Mouse (Mus musculus) cerebellum, adult 11 months (tissue): ENCODE measurements around the gene Csnk1g1.

Experiments used
- DNase-seq: peaks from one replicate; pipeline ENCODE4 v3.0.0; 2022

Csnk1g1 gene

GRCm38 (mm10) chr9:65998965-65999364 lies 90.2 kb downstream of the Csnk1g1 start:
- DNase-seq = no peak

DNA sequence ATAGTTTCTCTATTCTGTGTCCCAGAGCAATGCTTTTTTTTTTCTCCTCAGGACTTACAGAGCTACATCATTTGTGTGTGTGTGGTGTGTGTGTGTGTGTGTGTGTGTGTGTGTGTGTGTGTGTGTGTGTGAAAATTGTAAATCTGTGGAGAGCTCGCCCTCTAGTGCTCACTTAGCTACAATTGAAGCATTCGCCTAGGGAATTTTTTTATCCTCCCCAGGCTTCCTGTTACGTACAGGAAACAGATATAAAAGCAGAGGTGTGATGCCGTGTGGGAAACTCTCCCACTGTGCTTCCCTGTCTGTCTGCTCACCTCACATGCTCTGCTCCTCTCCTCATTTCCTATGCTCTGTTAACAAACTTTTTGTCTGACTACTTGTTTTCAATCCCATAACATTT lies 95.7 kb downstream of the Csnk1g1 start:
- DNase-seq = peak; percentile 13

DNA sequence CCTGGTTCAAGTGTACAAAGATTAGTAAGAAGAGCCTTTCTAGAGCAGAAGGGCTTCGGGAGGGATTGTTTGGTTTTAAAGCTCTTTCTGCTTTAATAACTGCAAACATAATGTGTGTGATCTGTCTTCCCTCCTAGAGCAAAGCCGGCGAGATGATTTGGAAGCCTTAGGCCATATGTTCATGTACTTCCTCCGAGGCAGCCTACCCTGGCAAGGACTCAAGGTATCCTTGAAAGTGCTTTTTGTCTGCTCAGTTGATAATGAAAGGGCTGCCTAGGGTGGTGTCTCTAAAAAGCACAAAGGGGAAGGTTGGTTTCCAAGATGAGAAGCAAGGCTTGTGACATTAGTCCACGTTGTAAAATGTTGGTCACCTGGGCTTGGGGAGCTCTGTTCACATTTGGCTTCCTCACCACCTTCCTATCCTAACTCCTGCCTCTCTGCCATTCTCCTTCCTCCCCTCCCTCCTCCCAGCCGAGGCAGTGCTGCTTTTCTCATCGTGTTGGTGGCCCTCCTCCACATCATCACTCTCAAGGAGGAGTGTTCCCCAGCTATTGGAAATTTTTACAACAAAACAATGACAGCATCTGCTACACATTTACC lies 99.0 kb downstream of the Csnk1g1 start:
- peak; percentile 16 for DNase-seq

- DNase-seq = no peak
Measured at GRCm38 (mm10) chr9:66020601-66021000, 111.9 kb downstream of the Csnk1g1 start.

DNA sequence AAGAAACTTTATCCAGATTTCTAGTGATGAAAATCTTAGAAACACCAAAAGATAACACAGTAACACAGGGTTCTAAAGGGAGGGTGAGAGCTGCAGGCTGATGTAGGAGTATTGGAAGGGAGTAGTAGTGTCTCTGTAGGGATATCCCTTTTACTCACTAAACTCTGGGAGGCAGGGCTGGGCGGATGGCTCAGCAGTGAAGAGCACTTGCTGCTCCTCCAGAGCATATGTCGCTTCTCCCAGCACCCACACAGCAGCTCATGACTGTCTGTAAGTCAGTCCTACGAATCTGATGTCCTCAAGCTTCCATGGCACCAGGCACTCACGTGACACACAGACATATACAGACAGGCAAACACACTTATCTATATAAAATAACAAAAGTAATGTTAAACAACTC lies 129.4 kb downstream of the Csnk1g1 start:
- no peak for DNase-seq

DNA sequence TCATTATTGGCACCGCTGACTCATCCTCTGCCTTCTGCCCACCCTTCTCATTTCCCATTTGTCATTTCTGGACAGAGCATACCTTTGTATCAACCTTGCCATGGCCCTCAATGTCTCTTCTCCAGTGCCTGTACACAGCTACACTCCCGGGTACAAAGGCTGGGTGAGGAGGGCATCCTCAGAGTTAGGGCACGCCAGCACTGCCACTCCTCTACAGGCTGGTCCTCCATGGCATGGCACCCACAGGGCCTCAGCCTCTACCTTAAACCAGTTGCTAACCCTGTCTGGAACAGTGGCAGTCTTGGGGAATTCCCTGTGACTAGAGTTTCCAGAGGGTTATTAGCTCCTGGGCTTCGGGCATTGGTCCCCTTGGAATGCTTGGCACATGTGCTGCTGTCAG lies 129.9 kb downstream of the Csnk1g1 start:
- no peak for DNase-seq

DNA sequence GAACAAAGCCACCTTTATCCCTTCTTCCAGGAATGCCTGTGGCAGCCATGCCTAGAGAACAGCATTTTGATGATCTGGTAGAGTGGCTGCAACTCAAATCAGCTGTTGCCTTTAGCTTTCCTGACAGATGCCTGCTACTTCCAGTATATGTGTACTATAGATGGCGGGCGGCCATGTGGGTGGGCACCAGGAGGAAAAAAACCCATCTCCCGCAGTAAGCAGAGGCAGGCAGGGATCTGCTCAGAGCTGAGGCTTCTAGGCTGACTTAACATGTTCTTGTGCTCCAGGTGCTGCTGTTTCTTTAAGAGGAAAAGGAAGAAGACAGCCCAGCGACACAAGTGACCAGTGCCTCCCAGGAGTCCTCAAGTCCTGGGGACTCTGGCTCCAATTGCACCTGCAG lies 130.6 kb downstream of the Csnk1g1 start:
- no peak for DNase-seq

DNA sequence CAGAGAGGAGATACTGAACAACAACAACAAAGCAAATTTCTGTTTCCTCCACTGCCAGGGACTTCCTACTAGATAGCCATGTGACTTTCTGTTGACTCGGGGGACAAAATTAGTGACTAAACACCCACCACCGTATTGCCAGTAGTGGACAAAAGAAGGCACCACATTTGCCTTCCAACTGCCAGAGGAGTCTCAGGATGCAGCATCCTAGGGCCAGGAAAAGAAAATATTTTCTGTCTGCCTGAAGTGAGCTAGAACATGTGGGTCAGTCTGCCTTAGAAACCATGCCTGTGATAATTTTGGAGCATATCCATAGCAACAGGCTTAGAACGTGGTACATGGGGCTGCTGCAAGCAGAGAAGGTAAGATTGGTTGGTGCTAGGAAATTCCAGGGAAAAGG lies 132.1 kb downstream of the Csnk1g1 start:
- no peak for DNase-seq

GRCm38 (mm10) chr9:66042331-66042730 lies 133.6 kb downstream of the Csnk1g1 start:
- DNase-seq = no peak

GRCm38 (mm10) chr9:66043241-66043640 lies 134.5 kb downstream of the Csnk1g1 start:
- no peak for DNase-seq

DNA sequence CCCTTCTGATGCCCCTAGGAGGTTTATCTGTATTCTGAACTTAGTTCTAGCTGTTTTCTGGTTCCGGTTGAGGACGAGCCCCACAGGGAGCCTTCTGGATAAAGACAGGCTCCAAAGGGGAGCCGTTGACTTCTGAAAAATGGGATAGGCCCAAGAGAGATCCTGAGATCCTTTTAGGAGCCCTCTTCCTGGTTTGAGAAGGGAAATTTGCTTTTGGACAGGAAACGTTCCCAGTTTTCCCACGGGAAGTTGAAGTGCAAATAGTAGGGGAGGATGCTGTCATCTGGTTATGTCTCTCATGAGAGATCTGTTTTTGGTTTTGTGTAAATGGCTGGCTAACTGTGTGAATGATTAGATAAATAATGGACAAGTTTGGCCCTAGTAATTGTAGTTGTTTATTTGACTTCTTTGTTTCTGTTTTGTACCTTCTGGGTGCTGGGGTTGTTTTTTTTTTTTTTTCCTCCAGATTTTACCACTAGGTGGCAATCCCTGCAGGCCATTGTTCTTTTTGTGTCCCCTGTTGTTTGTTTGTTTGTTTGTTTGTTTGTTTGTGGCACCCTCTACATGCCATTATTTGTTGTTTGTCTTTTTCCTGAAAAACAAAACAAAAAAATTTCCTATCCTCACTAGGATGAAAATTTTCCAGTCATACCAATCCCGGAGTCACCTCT lies 141.3 kb downstream of the Csnk1g1 start:
- no peak for DNase-seq

DNA sequence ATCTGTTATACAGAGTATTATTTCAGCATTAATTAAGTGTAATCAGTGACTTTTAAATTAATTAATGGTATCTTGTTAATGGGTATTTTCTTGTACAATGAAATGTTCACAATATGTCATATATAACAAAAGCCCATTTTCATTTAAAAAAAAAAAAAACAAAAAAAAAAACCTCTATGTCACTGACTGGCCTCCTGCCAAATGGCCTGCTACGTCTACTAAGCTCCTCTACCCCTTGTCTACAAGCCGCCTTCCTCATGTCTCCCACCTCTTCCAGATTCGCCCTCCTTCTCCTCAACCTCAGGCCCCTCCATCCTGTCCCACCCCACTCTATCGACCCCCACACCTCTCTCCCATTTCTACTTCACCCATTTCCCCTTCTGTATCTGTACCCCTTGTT lies 142.8 kb downstream of the Csnk1g1 start:
- no peak for DNase-seq

- no peak for DNase-seq
Measured at GRCm38 (mm10) chr9:66052731-66053130, 144.0 kb downstream of the Csnk1g1 start.

- DNase-seq = no peak
Measured at GRCm38 (mm10) chr9:66053620-66054019, 144.9 kb downstream of the Csnk1g1 start.

DNA sequence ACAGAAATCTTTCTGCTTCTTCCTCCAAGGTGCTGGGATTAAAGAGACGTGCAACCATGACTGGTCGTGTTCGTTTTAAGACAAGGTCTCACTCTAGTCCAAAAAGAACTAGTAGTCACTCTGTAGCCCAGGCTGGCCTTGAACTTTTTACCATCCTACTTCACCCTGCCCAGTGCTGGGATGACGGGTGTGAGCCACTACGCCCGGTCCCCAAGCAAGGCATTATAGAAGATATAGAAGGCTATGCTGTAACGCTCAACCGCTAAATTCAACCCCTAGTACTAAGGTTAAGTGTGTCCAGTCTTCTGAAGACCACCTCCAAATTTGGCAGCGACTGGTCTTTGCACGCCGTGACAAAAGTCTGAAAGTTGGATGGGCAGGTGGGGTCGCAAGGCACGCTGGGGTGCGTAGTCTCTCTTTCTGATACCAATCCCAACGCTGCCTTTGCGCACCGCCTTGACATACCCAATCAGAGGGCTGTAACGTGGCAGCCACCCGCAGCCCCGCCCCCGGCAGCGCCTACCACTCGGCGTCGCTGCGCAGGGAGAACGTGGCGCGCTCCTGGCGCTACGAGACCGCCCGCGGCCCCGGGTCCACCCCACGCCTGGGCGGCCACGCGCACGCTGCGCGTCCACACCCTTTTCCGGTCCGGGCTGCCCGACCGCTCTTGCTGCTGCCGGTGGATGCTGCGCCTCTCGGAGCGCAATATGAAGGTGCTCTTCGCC lies 151.0 kb downstream of the Csnk1g1 start, which contains the start of gene Ppib:
Gene Ppib, plus strand, starts transcription at position 640 of the 725 bp plus-strand sequence.
- peak; percentile 98 for DNase-seq

DNA sequence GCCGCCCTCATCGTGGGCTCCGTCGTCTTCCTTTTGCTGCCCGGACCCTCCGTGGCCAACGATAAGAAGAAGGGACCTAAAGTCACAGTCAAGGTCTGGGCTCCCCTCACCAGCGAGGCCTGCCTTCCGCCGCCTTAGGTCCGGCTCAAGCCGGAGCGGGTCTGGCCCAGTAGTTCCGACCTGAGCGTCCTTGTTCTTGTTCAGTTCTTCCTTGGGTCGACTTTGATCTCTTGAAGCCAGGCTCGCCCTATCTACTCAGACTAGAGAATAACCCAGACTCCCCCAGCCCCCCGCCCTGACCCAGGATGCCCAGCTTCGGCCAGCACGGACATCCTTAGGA lies 151.6 kb downstream of the Csnk1g1 start:
- no peak for DNase-seq

DNA sequence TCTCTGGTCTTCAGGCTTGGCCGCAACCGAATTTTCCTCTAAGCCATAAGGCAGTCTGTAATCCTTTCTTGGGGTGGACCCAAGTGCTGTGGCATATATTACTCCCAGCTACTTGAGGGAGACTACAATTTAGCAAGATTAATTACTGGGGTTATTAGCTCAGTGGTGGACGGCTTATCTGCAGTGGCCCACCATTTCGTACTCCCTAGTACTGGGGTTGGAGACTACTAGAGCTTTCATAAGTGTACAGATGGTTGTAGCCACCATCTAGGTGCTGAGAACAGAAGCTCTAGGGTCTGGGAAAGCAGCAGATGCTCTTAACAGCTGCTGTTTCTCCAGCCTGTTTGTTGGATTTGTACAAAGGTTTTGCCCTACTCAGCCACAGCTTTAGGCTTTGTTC lies 152.3 kb downstream of the Csnk1g1 start:
- no peak for DNase-seq

DNA sequence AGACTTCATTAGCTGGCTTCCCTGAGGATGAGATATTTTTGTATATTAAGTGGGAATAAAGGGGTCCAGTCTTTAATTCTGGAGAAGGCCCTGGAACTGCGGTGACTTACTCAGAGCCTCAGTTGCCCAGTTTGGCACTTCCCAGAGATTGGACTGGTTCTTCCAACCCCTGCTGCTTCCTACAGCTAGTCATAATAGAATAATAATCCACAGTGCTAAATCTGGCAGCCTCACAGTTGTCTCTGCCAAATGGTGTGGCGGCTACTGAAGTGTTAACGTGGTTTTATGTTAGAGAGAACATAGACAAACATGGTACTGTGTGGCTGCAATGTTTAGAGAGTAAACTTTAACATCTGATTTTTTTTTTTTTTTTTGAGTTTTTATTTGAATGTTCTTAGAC lies 152.9 kb downstream of the Csnk1g1 start:
- DNase-seq = no peak

GRCm38 (mm10) chr9:66063446-66063845 lies 154.7 kb downstream of the Csnk1g1 start:
- no peak for DNase-seq

GRCm38 (mm10) chr9:66064316-66064715 lies 155.6 kb downstream of the Csnk1g1 start:
- DNase-seq = no peak

DNA sequence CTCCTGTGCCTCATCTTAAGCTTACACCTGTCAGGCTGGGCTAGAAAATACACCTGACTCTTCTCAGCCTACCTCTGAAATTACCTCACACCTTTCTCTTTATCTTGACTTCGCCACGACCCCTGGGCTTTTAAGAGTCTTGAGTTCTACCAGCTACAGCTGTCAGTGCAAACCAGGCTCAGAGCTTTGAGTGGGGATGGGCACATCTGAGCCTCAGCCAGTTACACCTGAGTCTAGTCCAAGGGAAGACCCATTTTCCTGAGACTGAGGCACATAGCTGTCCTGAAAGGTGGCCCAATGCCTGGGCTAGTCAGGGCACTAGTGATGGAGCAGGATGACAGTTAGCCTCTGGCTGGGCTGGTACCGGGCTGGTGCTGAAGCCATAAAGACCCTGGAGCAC lies 158.1 kb downstream of the Csnk1g1 start:
- no peak for DNase-seq

- no peak for DNase-seq
Measured at GRCm38 (mm10) chr9:66067542-66067941, 158.8 kb downstream of the Csnk1g1 start.

DNA sequence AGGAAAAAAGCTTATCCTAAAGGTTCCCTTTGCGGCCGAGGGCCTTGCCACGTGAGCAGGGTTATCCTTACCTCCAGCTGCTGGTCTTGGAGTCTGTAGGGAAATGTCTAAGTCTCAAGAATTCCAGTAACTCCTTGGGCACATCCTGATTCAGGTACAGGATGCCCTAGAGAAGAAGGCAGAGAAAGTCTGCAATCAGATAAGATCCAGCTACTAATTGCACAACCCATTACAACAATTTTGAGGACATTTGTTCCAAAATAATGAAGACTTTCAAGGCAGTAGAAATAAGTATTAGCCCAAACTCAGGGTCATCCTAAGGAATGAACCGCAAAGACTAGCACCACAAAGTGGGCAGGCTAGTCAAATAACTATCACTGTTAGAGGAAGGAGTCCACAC lies 159.3 kb downstream of the Csnk1g1 start:
- no peak for DNase-seq

DNA sequence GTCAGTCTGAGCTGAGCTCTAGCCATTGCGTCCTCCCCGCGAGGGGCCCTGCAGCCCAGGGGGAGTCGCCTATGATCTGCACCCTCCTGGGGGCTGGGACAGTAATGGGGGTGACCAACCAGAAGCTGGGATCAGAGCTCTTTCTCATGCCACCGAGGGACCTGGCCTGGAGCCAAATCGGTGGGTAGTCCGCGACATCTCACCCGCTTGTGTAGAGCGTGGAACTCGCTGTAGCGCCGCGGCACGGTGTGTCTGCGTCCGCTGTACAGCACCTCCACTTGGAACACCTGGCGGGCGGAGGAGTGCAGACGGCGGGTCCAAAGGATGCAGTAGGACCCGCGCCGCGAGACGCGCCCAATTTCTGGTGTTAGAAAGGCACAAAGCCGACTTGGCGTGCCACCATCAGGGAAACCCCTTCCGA lies 160.3 kb downstream of the Csnk1g1 start:
- DNase-seq = peak; percentile 35
